Comparison of ENCODE assay signal across 7 mouse cellular contexts in the genomic region with DNA sequence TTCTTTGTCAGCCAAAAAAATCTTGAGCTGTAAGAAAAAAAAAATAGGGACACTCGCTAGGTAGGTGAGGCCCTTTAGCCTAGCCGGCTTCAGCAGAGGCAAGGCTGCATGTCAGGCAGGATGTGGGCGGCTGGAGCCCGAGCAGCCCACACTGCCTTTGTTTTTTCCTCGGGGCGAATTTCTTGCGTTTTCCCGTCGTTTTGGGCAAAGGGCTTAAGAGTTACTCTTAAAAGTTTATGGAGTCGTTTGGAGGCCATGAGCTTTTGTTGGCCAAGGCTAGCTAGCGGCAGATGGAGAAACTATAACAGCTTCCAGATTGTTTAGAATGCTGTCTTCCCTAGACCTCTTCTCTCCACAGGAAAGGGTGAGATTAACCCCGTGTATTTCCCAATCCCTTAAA. TPM values are rescaled to one million over a fixed set of nuclear protein-coding genes. Genes with fewer than 3 reads are reported as not detected.
DNase-seq lines count a peak whose midpoint lies in the region; ATAC-seq and TF ChIP-seq lines count a peak whose summit lies in the region.

No protein-coding gene starts in this region.

- peaks cover 5% of the 10 kb centered on the region; the same call in 1 of the 2 replicates for H3K4me1 ChIP-seq in lung, postnatal 0 days (ENCODE audit: insufficient read depth, low read depth, low read length)
- peaks cover 13% of the 10 kb centered on the region for H3K4me1 ChIP-seq in embryonic facial prominence, embryonic 10.5 days
- no peaks in the 10 kb centered on the region for H3K4me1 ChIP-seq in midbrain, postnatal 0 days (ENCODE audit: insufficient read depth, low read length)

- 1% methylated on average over 12 of the region's 12 CpGs for WGBS in lung, postnatal 0 days
- 3% methylated on average over 12 of the region's 12 CpGs for WGBS in embryonic facial prominence, embryonic 10.5 days
- WGBS in midbrain, postnatal 0 days, result 3% methylated on average over 12 of the region's 12 CpGs

- H3K27ac ChIP-seq in lung, postnatal 0 days (ENCODE audit: low read length), result peak overlapping the region; percentile 84
- peak overlapping the region; percentile 84 for H3K27ac ChIP-seq in embryonic facial prominence, embryonic 10.5 days (replicated peaks)
- H3K27ac ChIP-seq in midbrain, postnatal 0 days (ENCODE audit: low read depth, low read length), result peak overlapping the region; percentile 52

- H3K4me3 ChIP-seq in lung, postnatal 0 days (ENCODE audit: low read depth, low read length), result peak overlapping the region; percentile 67
- peak overlapping the region; percentile 77 for H3K4me3 ChIP-seq in embryonic facial prominence, embryonic 10.5 days
- H3K4me3 ChIP-seq in midbrain, postnatal 0 days (ENCODE audit: low read depth, low read length), result peak overlapping the region; percentile 59

- DNase-seq in lung, postnatal 0 days (ENCODE audit: low spot score), result peak; percentile 17
- no peak for DNase-seq in lung, adult 18-20 months
- peak; percentile 31 for DNase-seq in embryonic facial prominence, embryonic 10.5 days (ENCODE audit: low spot score)
- peak; percentile 12 for DNase-seq in midbrain, postnatal 0 days (ENCODE audit: low spot score)
- DNase-seq in gastrocnemius, postnatal 36 days, result no peak
- no peak for DNase-seq in frontal cortex, postnatal 25 days (ENCODE audit: low spot score in 2 of 2)

- TF ChIP-seq EP300 in lung, postnatal 0 days (IDR thresholded peaks at IDR 0.05), result no peak

- H3K9me3 ChIP-seq in lung, postnatal 0 days (ENCODE audit: low read length), result no peaks in the 10 kb centered on the region
- no peaks in the 10 kb centered on the region for H3K9me3 ChIP-seq in embryonic facial prominence, embryonic 10.5 days
- H3K9me3 ChIP-seq in midbrain, postnatal 0 days (ENCODE audit: low read length), result no peaks in the 10 kb centered on the region

- peak overlapping the region; percentile 86 for H3K4me2 ChIP-seq in lung, postnatal 0 days (replicated peaks; ENCODE audit: low read depth, low read length)
- peak overlapping the region; percentile 67 for H3K4me2 ChIP-seq in midbrain, postnatal 0 days (ENCODE audit: low read depth, low read length, poor library complexity, severe bottlenecking)

- H3K27me3 ChIP-seq in lung, postnatal 0 days (replicated peaks; ENCODE audit: insufficient read depth, low read length), result no peaks in the 10 kb centered on the region
- no peaks in the 10 kb centered on the region for H3K27me3 ChIP-seq in embryonic facial prominence, embryonic 10.5 days (replicated peaks; ENCODE audit: low read depth, poor library complexity, severe bottlenecking)
- no peaks in the 10 kb centered on the region for H3K27me3 ChIP-seq in midbrain, postnatal 0 days (ENCODE audit: insufficient read depth, low read length)

- H3K36me3 ChIP-seq in lung, postnatal 0 days (ENCODE audit: insufficient read depth, low read length), result peaks cover 13% of the 10 kb centered on the region
- peaks cover 52% of the 10 kb centered on the region for H3K36me3 ChIP-seq in embryonic facial prominence, embryonic 10.5 days (replicated peaks)
- H3K36me3 ChIP-seq in midbrain, postnatal 0 days (ENCODE audit: insufficient read depth, low read length), result peaks cover 10% of the 10 kb centered on the region

- ATAC-seq in lung, postnatal 0 days, result 0 out of 2 replicates have a peak, but pooled peaks have one; percentile 25
- ATAC-seq in inflammation-experienced regulatory T-cells, adult 6 months, result peak; percentile 76
- ATAC-seq in midbrain, postnatal 0 days (ENCODE audit: low FRiP score), result no peak

- peak overlapping the region; percentile 68 for H3K9ac ChIP-seq in lung, postnatal 0 days (replicated peaks; ENCODE audit: low read depth)
- H3K9ac ChIP-seq in midbrain, postnatal 0 days (replicated peaks; ENCODE audit: low read length, poor library complexity, severe bottlenecking), result peak overlapping the region; percentile 81

- intact Hi-C loops in gastrocnemius, postnatal 36 days (cut with DNase I), result no loop called here

- TF ChIP-seq CTCF in lung, postnatal 0 days (IDR thresholded peaks at IDR 0.05), result no peak
- no peak for TF ChIP-seq CTCF in midbrain, postnatal 0 days (IDR thresholded peaks at IDR 0.05)

RNA-seq across cellular contexts. Expression of gene Lxn, which starts 0.7 kb away (rescaled TPM):
- polyA plus RNA-seq in lung, postnatal 0 days (2015; fragmentation: Nextera tagmentation; extraction: Ambion mirVana), result 156 and 160 TPM in 2 replicates
- 57.8 and 62.9 TPM in 2 replicates for polyA plus RNA-seq in embryonic facial prominence, embryonic 10.5 days (2016; fragmentation: Nextera tagmentation; extraction: Ambion mirVana)
- 100 to 1,000 TPM in 1 of 3 experiments, 10 to 100 TPM in 2; 63.2 to 167 (median 73.1) TPM for polyA plus RNA-seq in inflammation-experienced regulatory T-cells, adult 6 months (2017; shearing (Covaris generic))
- total RNA-seq in midbrain, postnatal 0 days (2014; rRNA removed), result 74.9 and 84.5 TPM in 2 replicates
- 189 and 212 TPM in 2 replicates for polyA plus RNA-seq in midbrain, postnatal 0 days (2015; fragmentation: Nextera tagmentation; extraction: Ambion mirVana)
- total RNA-seq in gastrocnemius, postnatal 36 days (2021), result 1 to 10 TPM; 1.7 to 1.8 TPM

RNA-seq across cellular contexts. Expression of gene Gfm1, which starts 33.1 kb away (rescaled TPM):
- polyA plus RNA-seq in lung, postnatal 0 days (2015; fragmentation: Nextera tagmentation; extraction: Ambion mirVana), result 23.9 and 24.3 TPM in 2 replicates
- 59.1 and 63.7 TPM in 2 replicates for polyA plus RNA-seq in embryonic facial prominence, embryonic 10.5 days (2016; fragmentation: Nextera tagmentation; extraction: Ambion mirVana)
- 10 to 100 TPM; 30.4 to 39.0 (median 36.3) TPM for polyA plus RNA-seq in inflammation-experienced regulatory T-cells, adult 6 months (2017; shearing (Covaris generic))
- 25.4 and 29.1 TPM in 2 replicates for total RNA-seq in midbrain, postnatal 0 days (2014; rRNA removed)
- 21.3 and 22.1 TPM in 2 replicates for polyA plus RNA-seq in midbrain, postnatal 0 days (2015; fragmentation: Nextera tagmentation; extraction: Ambion mirVana)
- 100 to 1,000 TPM; 101 to 110 TPM for total RNA-seq in gastrocnemius, postnatal 36 days (2021)

RNA-seq across cellular contexts. Expression of gene Rarres1, which starts 52.3 kb away (rescaled TPM):
- 2.6 and 2.9 TPM in 2 replicates for polyA plus RNA-seq in lung, postnatal 0 days (2015; fragmentation: Nextera tagmentation; extraction: Ambion mirVana)
- 2.0 and 4.3 TPM in 2 replicates for polyA plus RNA-seq in embryonic facial prominence, embryonic 10.5 days (2016; fragmentation: Nextera tagmentation; extraction: Ambion mirVana)
- not detected for polyA plus RNA-seq in inflammation-experienced regulatory T-cells, adult 6 months (2017; shearing (Covaris generic))
- total RNA-seq in midbrain, postnatal 0 days (2014; rRNA removed), result 4.2 and 6.1 TPM in 2 replicates
- polyA plus RNA-seq in midbrain, postnatal 0 days (2015; fragmentation: Nextera tagmentation; extraction: Ambion mirVana), result 5.9 and 6.3 TPM in 2 replicates
- total RNA-seq in gastrocnemius, postnatal 36 days (2021), result under 1 TPM; 0.64 to 0.81 TPM

Comparison
In these comparisons a context has a peak if more than half of its experiments do, and no peak if none do; other contexts are left out.
1. DNase-seq: peak in lung, postnatal 0 days (single experiment), embryonic facial prominence, embryonic 10.5 days (single experiment) and midbrain, postnatal 0 days (single experiment); none in lung, adult 18-20 months (0 of 2), gastrocnemius, postnatal 36 days (0 of 2) and frontal cortex, postnatal 25 days (0 of 2).
2. Peak in every context shown above with its lines, with median percentiles within 50 percentile points of each other: H3K27ac ChIP-seq and H3K4me3 ChIP-seq.